Mouse (Mus musculus) layer of hippocampus, postnatal 10 days (tissue): ENCODE results near the gene Mtmr3. TPM values are rescaled to one million over a fixed set of nuclear protein-coding genes. Genes with fewer than 3 reads are reported as not detected.

Experiments
- total RNA-seq, 2 experiments: library from RNA; stranded (reverse); gene quantifications; 2 replicates each; pipeline ENCODE4 v1.2.3; 2021

Gene Mtmr3
- total RNA-seq, 2 experiments from 2014 or later, result 59.0 to 62.6 TPM

Other genes starting within 250 kb of the Mtmr3 start
- not detected for gene Hormad2, start 153.8 kb downstream of the Mtmr3 start, total RNA-seq
- not detected for gene Gm11032, start 25.2 kb upstream of the Mtmr3 start, total RNA-seq
- gene Ascc2, start 42.9 kb upstream of the Mtmr3 start, total RNA-seq, result 10 to 100 TPM; 23.7 to 24.4 TPM
- 100 to 1,000 TPM; 436 to 483 TPM for gene Uqcr10, start 109.5 kb upstream of the Mtmr3 start, total RNA-seq
- 10 to 100 TPM; 31.6 to 38.2 TPM for gene Zmat5, start 109.8 kb upstream of the Mtmr3 start, total RNA-seq
- 10 to 100 TPM; 59.4 to 62.2 TPM for gene Cabp7, start 151.9 kb upstream of the Mtmr3 start, total RNA-seq